Mouse (Mus musculus) forebrain, embryonic 15.5 days (tissue): ENCODE results near the gene Baat. TPM values are rescaled to one million over a fixed set of nuclear protein-coding genes. Genes with fewer than 3 reads are reported as not detected.
A peak's percentile ranks its signal among the peaks of the same experiment; 100 is the strongest.
"Not testable (repeated sequence)": the region's sequence is repeated elsewhere in the genome, so short reads cannot be mapped to it uniquely, and the experiment has no call there.

Source experiments
- ATAC-seq: fragments of 200-750 bp; cut with Nextera tagmentation; replicated peaks from 2 replicates; pipeline ENCODE4 v1.8.0; 2017; ENCODE audit warnings: mild to moderate bottlenecking, moderate TSS enrichment, moderate library complexity
- H3K27ac ChIP-seq: fragments of 300-500 bp; sonication (generic); replicated peaks from 2 replicates; pipeline ENCODE4 v1.5.1; 2015; ENCODE audit warnings: mild to moderate bottlenecking, inconsistent platforms
- H3K27me3 ChIP-seq: fragments of 300-500 bp; sonication (generic); 2 replicates; pipeline ENCODE4 v1.6.1; 2015; ENCODE audit warnings: inconsistent platforms
- H3K36me3 ChIP-seq: fragments of 300-500 bp; sonication (generic); 2 replicates; pipeline ENCODE4 v1.6.1; 2015; ENCODE audit warnings: mild to moderate bottlenecking, inconsistent platforms
- H3K4me1 ChIP-seq: fragments of 300-500 bp; sonication (generic); 2 replicates; pipeline ENCODE4 v1.6.1; 2015; ENCODE audit warnings: inconsistent platforms
- H3K4me2 ChIP-seq: fragments of 300-500 bp; sonication (generic); replicated peaks from 2 replicates; pipeline ENCODE4 v1.6.1; 2015; ENCODE audit warnings: mild to moderate bottlenecking, inconsistent platforms
- H3K4me3 ChIP-seq: fragments of 300-500 bp; sonication (generic); 2 replicates; pipeline ENCODE4 v1.5.1; 2015; ENCODE audit warnings: mild to moderate bottlenecking, inconsistent platforms
- H3K9ac ChIP-seq: fragments of 300-500 bp; sonication (generic); replicated peaks from 2 replicates; pipeline ENCODE4 v1.6.1; 2015; ENCODE audit warnings: mild to moderate bottlenecking, inconsistent platforms
- H3K9me3 ChIP-seq: fragments of 300-500 bp; sonication (generic); 2 replicates; pipeline ENCODE4 v1.6.1; 2016; ENCODE audit warnings: inconsistent platforms
- WGBS: fragments of 180-500 bp; shearing (Covaris S2); methylation state at CpG from one replicate; pipeline ENCODE4 v1.1.7; 2015; ENCODE audit warnings: mixed read lengths; 5-methylcytosine and 5-hydroxymethylcytosine counted together
- polyA plus RNA-seq: library from polyadenylated mRNA; unstranded; fragments of >200 nt; fragmentation: Nextera tagmentation; extraction: Ambion mirVana; gene quantifications from 2 replicates; pipeline ENCODE4 v1.2.1, GENCODE M21; 2015

Baat gene
- polyA plus RNA-seq, 1 experiment from 2014 or later, result not detected

DNA sequence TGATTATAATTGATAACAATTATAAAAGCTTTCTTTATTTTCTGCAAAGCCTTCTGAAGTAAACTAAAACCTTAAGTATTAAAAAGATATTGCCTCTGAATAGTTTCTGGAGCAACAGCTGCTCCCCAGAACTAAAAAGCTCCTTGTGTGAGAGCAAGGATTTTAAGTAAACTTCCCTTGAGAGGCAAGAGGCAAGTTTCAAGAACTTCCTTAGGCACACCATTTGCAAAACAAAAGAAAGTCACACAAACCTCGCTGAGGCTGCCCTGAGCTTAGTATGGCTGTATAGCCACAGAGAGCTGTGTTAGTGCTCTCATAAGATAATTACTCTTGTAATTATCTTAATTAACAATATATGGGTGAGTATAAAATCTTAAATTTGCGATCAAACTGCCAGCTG, 27.3 kb downstream of the Baat start:
- H3K27ac ChIP-seq, H3K9ac ChIP-seq, H3K4me1 ChIP-seq, H3K4me3 ChIP-seq, H3K4me2 ChIP-seq, H3K27me3 ChIP-seq, H3K36me3 ChIP-seq, ATAC-seq, H3K9me3 ChIP-seq: not testable (repeated sequence)
- WGBS, result 16% methylated on average over 2 of the region's 2 CpGs

DNA sequence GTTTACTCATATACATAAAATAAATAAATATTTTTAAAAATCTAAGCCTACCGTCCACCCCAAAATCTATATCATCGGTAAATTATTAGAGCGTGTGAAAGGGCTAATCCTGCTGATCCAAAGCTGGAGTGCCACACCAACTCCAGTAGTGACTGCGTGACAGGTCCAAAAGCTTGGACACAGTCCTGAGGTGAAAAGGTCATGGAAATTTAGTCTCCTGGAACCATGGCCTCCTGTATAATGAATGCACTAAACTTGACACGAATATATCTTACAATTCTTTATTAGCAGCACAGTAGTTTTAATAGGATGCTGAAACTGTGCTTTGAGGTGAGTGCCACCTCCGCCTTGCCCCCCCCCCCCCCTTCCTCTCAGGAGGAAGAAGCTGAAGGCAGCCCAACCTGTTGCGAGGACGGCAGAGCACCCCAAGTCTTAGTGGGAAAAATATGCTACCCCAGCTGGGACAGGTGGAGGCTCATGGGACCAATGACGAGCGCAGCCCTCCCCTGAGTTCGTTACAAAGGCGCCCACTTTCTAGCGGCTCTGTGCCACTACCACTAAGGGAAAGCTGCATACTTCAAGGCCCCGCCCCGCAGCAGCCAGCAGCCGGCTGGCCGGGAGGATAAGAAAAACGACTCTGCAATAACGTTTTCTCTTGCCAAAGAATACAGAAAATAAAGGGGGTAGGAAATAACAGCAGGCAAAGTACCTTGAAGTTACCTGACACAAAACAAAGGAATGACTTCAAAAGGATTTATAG, 28.1 kb downstream of the Baat start:
- Histone ChIP-seq H3K4me2 (peak overlapping the region; percentile 38), H3K4me3 (peak overlapping the region; percentile 14; the same call in 1 of the 2 replicates), H3K27ac (no peak overlapping the region), H3K4me1 (peaks cover 8% of the 10 kb centered on the region; the same call in 1 of the 2 replicates), H3K9me3 (no peaks in the 10 kb centered on the region), H3K36me3 (no peaks in the 10 kb centered on the region), H3K27me3 (no peaks in the 10 kb centered on the region), H3K9ac (no peak overlapping the region)
- 20% methylated on average over 19 of the region's 19 CpGs for WGBS
- peak; percentile 60; the same call in 1 of the 2 replicates for ATAC-seq

DNA sequence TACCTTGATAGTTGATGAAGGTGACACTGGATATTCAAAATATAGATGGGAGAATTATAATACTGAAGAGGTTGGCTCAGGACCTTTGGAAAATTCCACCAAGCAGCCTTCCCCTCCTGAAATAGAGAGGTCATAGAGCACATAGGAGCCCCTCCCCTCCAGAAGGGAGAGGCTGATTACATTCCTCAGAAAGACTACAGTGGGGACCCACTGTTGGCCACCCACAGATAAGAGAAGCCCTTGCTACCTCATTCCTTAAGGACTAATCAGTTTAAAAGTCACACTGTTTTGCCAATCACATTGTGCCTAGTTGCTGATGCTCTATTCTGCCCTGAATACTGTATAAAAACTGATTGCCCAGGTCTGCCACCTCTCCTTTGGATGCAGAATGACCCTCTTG, 31.8 kb downstream of the Baat start:
- H3K4me2 ChIP-seq, result no peak overlapping the region
- H3K9ac ChIP-seq, result no peak overlapping the region
- H3K4me1 ChIP-seq, result peaks cover 5% of the 10 kb centered on the region; the same call in 1 of the 2 replicates
- H3K9me3 ChIP-seq, result no peaks in the 10 kb centered on the region
- H3K27me3 ChIP-seq, result no peaks in the 10 kb centered on the region
- H3K36me3 ChIP-seq, result no peaks in the 10 kb centered on the region
- no peak for ATAC-seq
- H3K27ac ChIP-seq, result no peak overlapping the region
- H3K4me3 ChIP-seq, result no peak overlapping the region

DNA sequence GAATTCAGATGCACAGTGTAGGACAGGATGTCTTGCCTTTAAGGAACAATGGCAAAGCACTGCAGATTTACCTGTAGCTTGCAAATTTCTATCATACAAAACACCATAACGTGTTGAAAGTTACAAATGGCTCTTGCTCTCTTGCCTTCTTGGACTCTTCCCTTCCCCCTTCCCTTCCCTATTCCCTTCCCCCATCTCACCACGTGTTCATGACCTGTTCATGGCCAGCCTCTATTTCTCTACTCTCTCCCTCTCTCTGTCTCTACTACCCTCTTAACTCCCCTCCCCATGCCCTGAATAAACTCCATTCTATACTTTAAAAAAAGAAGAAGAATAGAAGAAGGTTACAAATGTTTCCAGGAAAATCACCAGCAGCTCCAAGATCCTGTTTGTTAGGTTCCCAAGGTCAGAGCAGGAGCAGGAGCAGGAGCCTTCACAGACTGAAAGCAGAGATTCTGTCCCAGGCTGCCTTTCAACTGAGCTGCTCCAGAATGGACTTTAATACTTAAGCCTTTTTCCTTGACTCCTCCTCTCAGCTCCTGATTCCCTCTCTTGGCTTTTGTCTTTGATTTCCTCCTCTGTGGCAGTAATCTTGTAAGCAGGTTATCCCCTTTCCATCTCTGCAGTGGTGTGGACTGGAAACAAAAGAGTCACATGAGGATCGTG, 32.8 kb downstream of the Baat start, which contains the start of gene Acnat1:
Gene Acnat1, minus strand, starts transcription at position 478 of the 666 bp plus-strand sequence.
- no peak within 1 kb of the TSS for H3K27ac ChIP-seq
- ATAC-seq, result no peak
- H3K9ac ChIP-seq, result no peak within 1 kb of the TSS
- peaks cover 3% of the 10 kb centered on the region; the same call in 1 of the 2 replicates for H3K4me1 ChIP-seq
- 42% methylated on average over 3 of the region's 3 CpGs for WGBS
- no peak within 1 kb of the TSS for H3K4me2 ChIP-seq
- H3K27me3 ChIP-seq, result no peaks in the 10 kb centered on the region
- H3K9me3 ChIP-seq, result no peaks in the 10 kb centered on the region
- no peak within 1 kb of the TSS for H3K4me3 ChIP-seq
- no peaks in the 10 kb centered on the region for H3K36me3 ChIP-seq

GRCm38 (mm10) chr4:49469435-49470151, 36.8 kb downstream of the Baat start:
- no peaks in the 10 kb centered on the region for H3K36me3 ChIP-seq
- no peak overlapping the region for H3K4me3 ChIP-seq
- no peak overlapping the region for H3K27ac ChIP-seq
- 91% methylated on average over 3 of the region's 3 CpGs for WGBS
- no peak overlapping the region for H3K4me2 ChIP-seq
- no peak for ATAC-seq
- H3K9ac ChIP-seq, result no peak overlapping the region
- H3K9me3 ChIP-seq, result no peaks in the 10 kb centered on the region
- H3K27me3 ChIP-seq, result no peaks in the 10 kb centered on the region
- H3K4me1 ChIP-seq, result no peaks in the 10 kb centered on the region

GRCm38 (mm10) chr4:49467360-49467759, 39.0 kb downstream of the Baat start:
- H3K4me2 ChIP-seq, result no peak overlapping the region
- WGBS, result 90% methylated on average over 6 of the region's 6 CpGs
- H3K9me3 ChIP-seq, result no peaks in the 10 kb centered on the region
- H3K27ac ChIP-seq, result no peak overlapping the region
- no peak overlapping the region for H3K9ac ChIP-seq
- no peak for ATAC-seq
- H3K36me3 ChIP-seq, result no peaks in the 10 kb centered on the region
- H3K27me3 ChIP-seq, result no peaks in the 10 kb centered on the region
- H3K4me1 ChIP-seq, result no peaks in the 10 kb centered on the region
- no peak overlapping the region for H3K4me3 ChIP-seq

GRCm38 (mm10) chr4:49456171-49456570, 50.2 kb downstream of the Baat start:
- H3K4me3 ChIP-seq, result no peak overlapping the region
- ATAC-seq, result no peak
- WGBS, result 59% methylated on average over 2 of the region's 2 CpGs

GRCm38 (mm10) chr4:49451848-49452551, 54.4 kb downstream of the Baat start:
- Histone ChIP-seq H3K4me3 (no peak overlapping the region), H3K27ac (no peak overlapping the region), H3K9me3 (no peaks in the 10 kb centered on the region), H3K36me3 (no peaks in the 10 kb centered on the region), H3K9ac (no peak overlapping the region), H3K4me1 (no peaks in the 10 kb centered on the region), H3K27me3 (no peaks in the 10 kb centered on the region), H3K4me2 (no peak overlapping the region)
- WGBS, result 72% methylated on average over 1 of the region's 1 CpGs
- no peak for ATAC-seq

More at GRCm38 (mm10) chr4:49456171-49456570, 50.2 kb downstream of the Baat start:
- Histone ChIP-seq H3K27me3 (no peaks in the 10 kb centered on the region), H3K36me3 (no peaks in the 10 kb centered on the region), H3K4me2 (no peak overlapping the region), H3K9ac (no peak overlapping the region), H3K27ac (no peak overlapping the region), H3K9me3 (no peaks in the 10 kb centered on the region), H3K4me1 (no peaks in the 10 kb centered on the region)

GRCm38 (mm10) chr4:49451133-49451847, 55.1 kb downstream of the Baat start:
- H3K4me1 ChIP-seq, H3K4me2 ChIP-seq, H3K9ac ChIP-seq, H3K36me3 ChIP-seq, ATAC-seq, H3K9me3 ChIP-seq, H3K27ac ChIP-seq, H3K27me3 ChIP-seq, H3K4me3 ChIP-seq: not testable (repeated sequence)
- WGBS, result 81% methylated on average over 1 of the region's 1 CpGs
